Mouse (Mus musculus): ENCODE measurements around the gene Bik. TPM values are rescaled to one million over a fixed set of nuclear protein-coding genes. Genes with fewer than 3 reads are reported as not detected.

Gene Bik
- total RNA-seq (2023): not detected in 2 replicates

GRCm38 (mm10) chr15:83526424-83527091 lies at the start of gene Bik:
Gene Bik (plus strand): TSS chr15:83526862.

GRCm38 (mm10) chr15:83510805-83511405 lies 15.8 kb upstream of the Bik start, which contains the start of gene Ttll1:
Gene Ttll1 (minus strand): TSS chr15:83510893.

GRCm38 (mm10) chr15:83563327-83563856 lies 36.7 kb downstream of the Bik start, which contains the start of the genes Tspo and Mcat:
Gene Tspo (plus strand): TSS chr15:83563592.
Gene Mcat (minus strand): TSS chr15:83563787.

Other genes with a start within 250 kb of the Bik start
- gene Arfgap3, start 176.6 kb upstream of the Bik start, total RNA-seq (2023): 11.5 and 16.3 TPM in 2 replicates
- gene Pacsin2, start 62.3 kb upstream of the Bik start, total RNA-seq (2023): 106 and 126 TPM in 2 replicates
- 5.1 and 5.4 TPM in 2 replicates for gene Ttll1, start 16.0 kb upstream of the Bik start, total RNA-seq (2023)
- gene Tspo, start 36.7 kb downstream of the Bik start, total RNA-seq (2023): 237 and 255 TPM in 2 replicates
- 4.3 TPM in 2 replicates for gene Mcat, start 36.9 kb downstream of the Bik start, total RNA-seq (2023)
- 3.6 and 4.2 TPM in 2 replicates for gene Ttll12, start 68.3 kb downstream of the Bik start, total RNA-seq (2023)
- gene Scube1, start 198.2 kb downstream of the Bik start, total RNA-seq (2023): not detected in 2 replicates